Mouse (Mus musculus): ENCODE data around the gene Tmem37.

DNA sequence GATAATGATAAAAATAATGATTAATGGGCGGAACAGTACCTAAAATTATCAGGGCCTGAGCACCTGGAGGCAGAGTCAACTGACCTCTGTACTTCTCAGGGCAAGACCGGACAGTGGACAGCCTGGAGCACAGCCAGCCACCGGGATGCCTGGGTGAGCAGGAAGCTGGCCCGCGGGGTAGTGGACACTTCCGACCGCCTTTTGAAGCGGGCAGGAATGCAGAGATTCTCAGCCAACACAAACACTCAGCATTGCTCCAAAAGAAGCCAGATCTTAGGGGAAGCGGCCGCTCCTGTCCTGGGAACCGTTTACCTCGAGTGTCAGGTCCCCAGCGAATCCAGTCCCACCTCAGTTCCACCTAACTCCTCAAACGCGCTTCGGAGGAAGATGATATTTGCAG, 974 bp downstream of the Tmem37 start:
- TF ChIP-seq POLR2A (IDR thresholded peaks at IDR 0.05; ENCODE audit: insufficient read depth, low read length): no peak
- TF ChIP-seq CTCF (IDR thresholded peaks at IDR 0.05; ENCODE audit: low read depth, low read length): no peak
- TF ChIP-seq EP300 (IDR thresholded peaks at IDR 0.05; ENCODE audit: insufficient read depth, low read depth, low read length): no peak

Measured in ES-Bruce4 (cell line).